Mouse (Mus musculus): ENCODE measurements around the gene Miga1.

DNA sequence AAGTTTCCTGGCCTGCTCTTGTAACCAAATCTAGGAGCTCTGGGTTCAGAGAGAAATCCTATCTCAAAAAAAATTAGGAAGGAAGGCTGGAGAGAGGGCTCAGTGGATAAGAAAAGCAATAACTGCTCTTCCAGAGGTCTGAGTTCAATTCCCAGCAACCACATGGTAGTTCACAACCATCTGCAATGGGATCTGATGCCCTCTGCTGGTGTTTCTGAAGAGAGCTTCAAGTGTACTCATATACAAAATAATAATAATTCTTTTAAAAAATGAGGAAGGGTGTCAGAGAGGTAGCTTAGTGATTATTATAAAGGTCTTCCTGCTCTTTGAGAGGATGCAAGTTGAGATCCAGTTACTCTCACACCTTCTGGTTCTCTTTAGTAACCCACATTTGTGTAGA lies 115.3 kb downstream of the Miga1 start:
- TF ChIP-seq CTCF (IDR thresholded peaks at IDR 0.05; ENCODE audit: low read depth) = peak; percentile 16; the same call in 1 of the 2 replicates
- TF ChIP-seq EP300 (IDR thresholded peaks at IDR 0.05; ENCODE audit: low read depth) = no peak

Data from liver, embryonic 14.5 days (tissue).